Mouse (Mus musculus) thymus, postnatal 25 days (tissue): ENCODE measurements around the gene Fam184a.
"Not testable (repeated sequence)": the region's sequence is repeated elsewhere in the genome, so short reads cannot be mapped to it uniquely, and the experiment has no call there.

Source experiments
- DNase-seq: peaks from one replicate; pipeline ENCODE4 v3.0.0; 2022

Gene Fam184a

GRCm38 (mm10) chr10:53688533-53688932 is 62.4 kb downstream of the Fam184a start:
- DNase-seq = no peak

GRCm38 (mm10) chr10:53687888-53688287 is 63.0 kb downstream of the Fam184a start:
- DNase-seq = no peak

- DNase-seq = no peak
These were observed 65.1 kb downstream of the Fam184a start for GRCm38 (mm10) chr10:53685806-53686205.

- DNase-seq = no peak
These were observed 67.7 kb downstream of the Fam184a start for GRCm38 (mm10) chr10:53683226-53683625.

- DNase-seq = no peak
These were observed 71.0 kb downstream of the Fam184a start for GRCm38 (mm10) chr10:53679690-53680557.

GRCm38 (mm10) chr10:53661788-53662187 is 89.1 kb downstream of the Fam184a start:
- DNase-seq = no peak

GRCm38 (mm10) chr10:53654239-53654638 is 96.7 kb downstream of the Fam184a start:
- not testable (repeated sequence) for DNase-seq

GRCm38 (mm10) chr10:53650683-53651082 is 100.2 kb downstream of the Fam184a start:
- no peak for DNase-seq

GRCm38 (mm10) chr10:53641507-53641906 is 109.4 kb downstream of the Fam184a start:
- peak; percentile 19 for DNase-seq

GRCm38 (mm10) chr10:53635246-53635971 is 115.5 kb downstream of the Fam184a start:
- DNase-seq = no peak

GRCm38 (mm10) chr10:53634160-53634559 is 116.8 kb downstream of the Fam184a start:
- DNase-seq = no peak

- DNase-seq = not testable (repeated sequence)
These were observed 120.6 kb downstream of the Fam184a start, which contains the start of gene Mcm9 for GRCm38 (mm10) chr10:53630339-53630738. Gene Mcm9 (minus strand): TSS chr10:53630439.

GRCm38 (mm10) chr10:53629918-53630250 is 121.0 kb downstream of the Fam184a start:
- DNase-seq = peak; percentile 93

- DNase-seq = peak; percentile 96
These were observed 121.5 kb downstream of the Fam184a start for GRCm38 (mm10) chr10:53629247-53629917.

GRCm38 (mm10) chr10:53615850-53616616 is 134.9 kb downstream of the Fam184a start:
- no peak for DNase-seq

- DNase-seq = no peak
These were observed 137.0 kb downstream of the Fam184a start for GRCm38 (mm10) chr10:53613955-53614354.

- no peak for DNase-seq
These were observed 138.8 kb downstream of the Fam184a start for GRCm38 (mm10) chr10:53612172-53612571.

- DNase-seq = no peak
These were observed 142.6 kb downstream of the Fam184a start for GRCm38 (mm10) chr10:53608274-53608673.

- DNase-seq = no peak
These were observed 145.6 kb downstream of the Fam184a start for GRCm38 (mm10) chr10:53605328-53605727.

GRCm38 (mm10) chr10:53598821-53599220 is 152.1 kb downstream of the Fam184a start:
- DNase-seq = no peak

- DNase-seq = peak; percentile 66
These were observed 153.6 kb downstream of the Fam184a start for GRCm38 (mm10) chr10:53597121-53597881.

- peak; percentile 97 for DNase-seq
These were observed 154.2 kb downstream of the Fam184a start, which contains the start of gene Asf1a for GRCm38 (mm10) chr10:53596677-53597120. Gene Asf1a (plus strand): TSS chr10:53596757.
